8 mouse cellular contexts compared by ENCODE assay signal in genomic region chr3:90388726-90389510, GRCm38 (mm10). TPM values are rescaled to one million over a fixed set of nuclear protein-coding genes. Genes with fewer than 3 reads are reported as not detected.
DNase-seq lines count a peak whose midpoint lies in the region; ATAC-seq and TF ChIP-seq lines count a peak whose summit lies in the region.

No protein-coding gene starts in this region.

- no peak for TF ChIP-seq EP300 in liver, embryonic 14.5 days (IDR thresholded peaks at IDR 0.05; ENCODE audit: low read depth)

- TF ChIP-seq CTCF in liver, embryonic 14.5 days (IDR thresholded peaks at IDR 0.05; ENCODE audit: low read depth), result 0 out of 2 replicates have a peak, but pooled peaks have one; percentile 11

- intact Hi-C loops in left cerebral cortex, postnatal 36 days (cut with DNase I), result no loop called here

- peaks cover 45% of the 10 kb centered on the region for H3K36me3 ChIP-seq in forebrain, embryonic 13.5 days (ENCODE audit: poor library complexity, severe bottlenecking)
- H3K36me3 ChIP-seq in hindbrain, embryonic 14.5 days (replicated peaks; ENCODE audit: control insufficient read depth, insufficient read depth), result peaks cover 57% of the 10 kb centered on the region
- peaks cover 9% of the 10 kb centered on the region for H3K36me3 ChIP-seq in liver, embryonic 14.5 days (replicated peaks; ENCODE audit: control insufficient read depth, insufficient read depth, low read depth)
- H3K36me3 ChIP-seq in neural tube, embryonic 15.5 days, result peaks cover 42% of the 10 kb centered on the region

- peak overlapping the region; percentile 84 for H3K27ac ChIP-seq in forebrain, embryonic 13.5 days
- H3K27ac ChIP-seq in hindbrain, embryonic 14.5 days, result peak overlapping the region; percentile 96
- H3K27ac ChIP-seq in liver, embryonic 14.5 days, result no peak overlapping the region
- peak overlapping the region; percentile 93 for H3K27ac ChIP-seq in neural tube, embryonic 15.5 days (replicated peaks)

- H3K27me3 ChIP-seq in forebrain, embryonic 13.5 days, result no peaks in the 10 kb centered on the region
- no peaks in the 10 kb centered on the region for H3K27me3 ChIP-seq in hindbrain, embryonic 14.5 days (ENCODE audit: control insufficient read depth, insufficient read depth, low read length)
- H3K27me3 ChIP-seq in liver, embryonic 14.5 days (ENCODE audit: control insufficient read depth, insufficient read depth, low read length), result peaks cover 24% of the 10 kb centered on the region
- H3K27me3 ChIP-seq in neural tube, embryonic 15.5 days (replicated peaks), result no peaks in the 10 kb centered on the region

- peak overlapping the region; percentile 99 for H3K4me2 ChIP-seq in forebrain, embryonic 13.5 days
- H3K4me2 ChIP-seq in hindbrain, embryonic 14.5 days (replicated peaks), result peak overlapping the region; percentile 85
- peak overlapping the region; percentile 54 for H3K4me2 ChIP-seq in liver, embryonic 14.5 days (ENCODE audit: low read depth)
- peak overlapping the region; percentile 72 for H3K4me2 ChIP-seq in neural tube, embryonic 15.5 days

- peaks cover 39% of the 10 kb centered on the region for H3K4me1 ChIP-seq in forebrain, embryonic 13.5 days
- peaks cover 30% of the 10 kb centered on the region for H3K4me1 ChIP-seq in hindbrain, embryonic 14.5 days (replicated peaks; ENCODE audit: control insufficient read depth, insufficient read depth, low read length)
- H3K4me1 ChIP-seq in liver, embryonic 14.5 days (replicated peaks; ENCODE audit: control insufficient read depth in 2 of 2, insufficient read depth in 2 of 2, low read length in 1 of 2), result no peaks in the 10 kb centered on the region; a peak in 1 of 4 replicates
- peaks cover 45% of the 10 kb centered on the region for H3K4me1 ChIP-seq in neural tube, embryonic 15.5 days

- DNase-seq in left cerebral cortex, postnatal 36 days (ENCODE audit: low spot score in 2 of 2), result peak; percentile 30 to 46
- DNase-seq in left cerebral cortex, adult 9 months (ENCODE audit: low spot score in 2 of 2), result no peak
- DNase-seq in adrenal gland, postnatal 14 days, result peak; percentile 86
- DNase-seq in hindbrain, embryonic 14.5 days (ENCODE audit: low spot score), result peak; percentile 61
- no peak for DNase-seq in liver, embryonic 14.5 days (ENCODE audit: low read depth in 3 of 3, low spot score in 3 of 3)
- no peak for DNase-seq in frontal cortex, postnatal 36 days (ENCODE audit: low spot score in 2 of 2)

- no peaks in the 10 kb centered on the region for H3K9me3 ChIP-seq in forebrain, embryonic 13.5 days (replicated peaks)
- no peaks in the 10 kb centered on the region for H3K9me3 ChIP-seq in hindbrain, embryonic 14.5 days (ENCODE audit: control insufficient read depth, low read length)
- H3K9me3 ChIP-seq in liver, embryonic 14.5 days (ENCODE audit: control insufficient read depth, low read length), result no peaks in the 10 kb centered on the region
- H3K9me3 ChIP-seq in neural tube, embryonic 15.5 days (replicated peaks), result no peaks in the 10 kb centered on the region

- H3K4me3 ChIP-seq in forebrain, embryonic 13.5 days, result peak overlapping the region; percentile 69
- H3K4me3 ChIP-seq in hindbrain, embryonic 14.5 days (replicated peaks; ENCODE audit: low read length), result peak overlapping the region; percentile 68
- peak overlapping the region; percentile 36 to 42 for H3K4me3 ChIP-seq in liver, embryonic 14.5 days (ENCODE audit: insufficient read depth in 1 of 2, low read depth in 2 of 2, low read length in 2 of 2)
- peak overlapping the region; percentile 66 for H3K4me3 ChIP-seq in neural tube, embryonic 15.5 days (replicated peaks)

- WGBS in forebrain, embryonic 13.5 days, result 3% methylated on average over 53 of the region's 53 CpGs
- 2% methylated on average over 50 of the region's 53 CpGs for WGBS in hindbrain, embryonic 14.5 days
- 7% methylated on average over 53 of the region's 53 CpGs for WGBS in liver, embryonic 14.5 days (ENCODE audit: insufficient replicate concordance)
- 4% methylated on average over 53 of the region's 53 CpGs for WGBS in neural tube, embryonic 15.5 days

- peak; percentile 72 for ATAC-seq in forebrain, embryonic 13.5 days
- ATAC-seq in hindbrain, embryonic 14.5 days (ENCODE audit: low FRiP score), result peak; percentile 73
- 0 out of 2 replicates have a peak, but pooled peaks have one; percentile 1 for ATAC-seq in liver, embryonic 14.5 days (ENCODE audit: insufficient read depth)
- ATAC-seq in neural tube, embryonic 15.5 days (ENCODE audit: low FRiP score), result peak; percentile 79

- H3K9ac ChIP-seq in forebrain, embryonic 13.5 days, result peak overlapping the region; percentile 87
- H3K9ac ChIP-seq in hindbrain, embryonic 14.5 days, result peak overlapping the region; percentile 92
- H3K9ac ChIP-seq in liver, embryonic 14.5 days (replicated peaks), result no peak overlapping the region
- H3K9ac ChIP-seq in neural tube, embryonic 15.5 days (replicated peaks), result peak overlapping the region; percentile 91

RNA-seq across cellular contexts. Expression of gene Slc27a3, which starts 0.8 kb away (rescaled TPM):
- 1 to 10 TPM; 4.8 to 6.2 TPM for total RNA-seq in left cerebral cortex, postnatal 36 days (2021)
- 73.1 and 86.4 TPM in 2 replicates for total RNA-seq in adrenal gland, postnatal 14 days (2021)
- polyA plus RNA-seq in forebrain, embryonic 13.5 days (2015; fragmentation: Nextera tagmentation; extraction: Ambion mirVana), result 11.2 and 12.4 TPM in 2 replicates
- polyA plus RNA-seq in hindbrain, embryonic 14.5 days (2014; fragmentation: Nextera tagmentation; extraction: Ambion mirVana), result 24.1 and 24.8 TPM in 2 replicates
- polyA plus RNA-seq in liver, embryonic 14.5 days (2012; rRNA removed), result 2.1 TPM in 2 replicates
- polyA plus RNA-seq in liver, embryonic 14.5 days (2014; fragmentation: Nextera tagmentation; extraction: Ambion mirVana), result 0.76 and 1.0 TPM in 2 replicates
- 30.5 and 34.3 TPM in 2 replicates for polyA plus RNA-seq in neural tube, embryonic 15.5 days (2015; fragmentation: Nextera tagmentation; extraction: Ambion mirVana)

RNA-seq across cellular contexts. Expression of gene Ints3, which starts 44.5 kb away (rescaled TPM):
- 10 to 100 TPM; 57.6 to 70.1 TPM for total RNA-seq in left cerebral cortex, postnatal 36 days (2021)
- 59.5 and 62.4 TPM in 2 replicates for total RNA-seq in adrenal gland, postnatal 14 days (2021)
- polyA plus RNA-seq in forebrain, embryonic 13.5 days (2015; fragmentation: Nextera tagmentation; extraction: Ambion mirVana), result 27.8 and 29.3 TPM in 2 replicates
- 32.2 and 36.0 TPM in 2 replicates for polyA plus RNA-seq in hindbrain, embryonic 14.5 days (2014; fragmentation: Nextera tagmentation; extraction: Ambion mirVana)
- polyA plus RNA-seq in liver, embryonic 14.5 days (2012; rRNA removed), result 11.3 and 12.7 TPM in 2 replicates
- polyA plus RNA-seq in liver, embryonic 14.5 days (2014; fragmentation: Nextera tagmentation; extraction: Ambion mirVana), result 6.6 and 9.4 TPM in 2 replicates
- 29.8 and 31.5 TPM in 2 replicates for polyA plus RNA-seq in neural tube, embryonic 15.5 days (2015; fragmentation: Nextera tagmentation; extraction: Ambion mirVana)

Comparison
In these comparisons a context has a peak if more than half of its experiments do, and no peak if none do; other contexts are left out.
1. DNase-seq: peak in left cerebral cortex, postnatal 36 days (2 of 2), adrenal gland, postnatal 14 days (single experiment) and hindbrain, embryonic 14.5 days (single experiment); none in left cerebral cortex, adult 9 months (0 of 2), liver, embryonic 14.5 days (0 of 3) and frontal cortex, postnatal 36 days (0 of 2).
2. ATAC-seq: peak in every context shown above with its lines; median percentile 79 in neural tube, embryonic 15.5 days; 73 in hindbrain, embryonic 14.5 days; 72 in forebrain, embryonic 13.5 days; 1 in liver, embryonic 14.5 days.
3. Peak in every context shown above with its lines, with median percentiles within 50 percentile points of each other: H3K4me2 ChIP-seq and H3K4me3 ChIP-seq.